Mouse (Mus musculus) cortical plate, adult 2 months (tissue): ENCODE data around the gene Abcc1.

Source experiments
- CTCF ChIP-seq: fragments of 200-500 bp; IDR thresholded peaks from 2 replicates; pipeline ENCODE4 v1.5.1; 2011; ENCODE audit warnings: mild to moderate bottlenecking, control low read depth, low read length; ENCODE audit not compliant: insufficient read depth; ENCODE audit errors: extremely low read depth
- POLR2A ChIP-seq: fragments of 200-500 bp; IDR thresholded peaks from 2 replicates; pipeline ENCODE4 v1.6.1; 2011; ENCODE audit warnings: mild to moderate bottlenecking, low read length, control low read depth; ENCODE audit not compliant: insufficient read depth; ENCODE audit errors: extremely low read depth

GRCm38 (mm10) chr16:14479641-14480040 lies 118.3 kb downstream of the Abcc1 start:
- TF ChIP-seq CTCF: no peak
- no peak for TF ChIP-seq POLR2A
